Mouse (Mus musculus) bone marrow, adult 2 months (tissue): ENCODE data around the gene Hoxa3. TPM values are rescaled to one million over a fixed set of nuclear protein-coding genes. Genes with fewer than 3 reads are reported as not detected.

Source experiments
- H3K27ac ChIP-seq: fragments of 200-500 bp; 2 replicates; pipeline ENCODE4 v1.5.1; 2012; ENCODE audit warnings: low read depth, mild to moderate bottlenecking, control low read depth, inconsistent platforms, low read length; ENCODE audit not compliant: control insufficient read depth, poor library complexity, insufficient read depth
- H3K4me1 ChIP-seq: fragments of 200-500 bp; 2 replicates; pipeline ENCODE4 v1.6.1; 2011; ENCODE audit warnings: low read length; ENCODE audit not compliant: control insufficient read depth, insufficient read depth
- H3K4me3 ChIP-seq: fragments of 200-500 bp; replicated peaks from 2 replicates; pipeline ENCODE3; 2011; ENCODE audit warnings: mild to moderate bottlenecking, low read depth, low read length, control low read depth; ENCODE audit not compliant: control insufficient read depth
- CTCF ChIP-seq: fragments of 200-500 bp; IDR thresholded peaks from 2 replicates; pipeline ENCODE4 v1.5.1; 2011; ENCODE audit warnings: low read length, control low read depth; ENCODE audit not compliant: control insufficient read depth, insufficient read depth
- POLR2A ChIP-seq: fragments of 200-500 bp; IDR thresholded peaks from 2 replicates; pipeline ENCODE4 v1.6.1; 2011; ENCODE audit warnings: low read depth, mild to moderate bottlenecking, control low read depth, low read length, borderline replicate concordance; ENCODE audit not compliant: control insufficient read depth
- WGBS: fragments of 180-500 bp; shearing (Covaris S2); methylation state at CpG from one replicate; pipeline ENCODE4 v1.1.7; 2018; 5-methylcytosine and 5-hydroxymethylcytosine counted together
- polyA plus RNA-seq: library from polyadenylated mRNA; stranded (reverse); fragments of >200 nt; gene quantifications from 2 replicates; pipeline ENCODE4 v1.2.4, GENCODE M21; 2011; ENCODE audit warnings: low replicate concordance; ENCODE audit not compliant: missing spikeins, insufficient read depth, insufficient read length

The Hoxa3 gene
- polyA plus RNA-seq, 1 experiment: 2.4 TPM

- no peak for TF ChIP-seq CTCF
- no peak for TF ChIP-seq POLR2A
- no peak overlapping the region for H3K4me3 ChIP-seq
- H3K4me1 ChIP-seq: no peaks in the 10 kb centered on the region
- 10% methylated on average over 32 of the region's 32 CpGs for WGBS
- H3K27ac ChIP-seq: 0 out of 2 replicates have a peak overlapping the region, but pooled peaks have one; percentile 4
Observed at GRCm38 (mm10) chr6:52220003-52220864, 7.1 kb upstream of the Hoxa3 start.

GRCm38 (mm10) chr6:52219234-52219942 lies 6.3 kb upstream of the Hoxa3 start:
- H3K4me1 ChIP-seq: no peaks in the 10 kb centered on the region
- WGBS: 51% methylated on average over 9 of the region's 9 CpGs
- TF ChIP-seq POLR2A: no peak
- no peak for TF ChIP-seq CTCF

GRCm38 (mm10) chr6:52218643-52219215 lies 5.6 kb upstream of the Hoxa3 start:
- TF ChIP-seq POLR2A (no peak), CTCF (no peak)
- H3K27ac ChIP-seq: no peak overlapping the region
- no peaks in the 10 kb centered on the region for H3K4me1 ChIP-seq
- 25% methylated on average over 14 of the region's 14 CpGs for WGBS
- H3K4me3 ChIP-seq: no peak overlapping the region

More at GRCm38 (mm10) chr6:52219234-52219942, 6.3 kb upstream of the Hoxa3 start:
- no peak overlapping the region for H3K27ac ChIP-seq
- H3K4me3 ChIP-seq: no peak overlapping the region

- TF ChIP-seq CTCF (no peak), POLR2A (no peak)
- Histone ChIP-seq H3K4me1 (no peaks in the 10 kb centered on the region), H3K27ac (no peak overlapping the region), H3K4me3 (no peak overlapping the region)
- WGBS: 10% methylated on average over 23 of the region's 23 CpGs
Observed at GRCm38 (mm10) chr6:52217895-52218642, 4.9 kb upstream of the Hoxa3 start.

GRCm38 (mm10) chr6:52217459-52217768 lies 4.3 kb upstream of the Hoxa3 start:
- Histone ChIP-seq H3K27ac (no peak overlapping the region), H3K4me1 (no peaks in the 10 kb centered on the region), H3K4me3 (no peak overlapping the region)
- peak; percentile 49; the same call in 1 of the 2 replicates for TF ChIP-seq POLR2A
- TF ChIP-seq CTCF: no peak
- WGBS: under 1% methylated on average over 25 of the region's 25 CpGs

GRCm38 (mm10) chr6:52216691-52217458 lies 3.7 kb upstream of the Hoxa3 start:
- Histone ChIP-seq H3K4me1 (no peaks in the 10 kb centered on the region), H3K4me3 (no peak overlapping the region), H3K27ac (peak overlapping the region; percentile 17; the same call in 1 of the 2 replicates)
- TF ChIP-seq CTCF: no peak
- under 1% methylated on average over 60 of the region's 60 CpGs for WGBS

- WGBS: 7% methylated on average over 30 of the region's 30 CpGs
- Histone ChIP-seq H3K4me1 (no peaks in the 10 kb centered on the region), H3K27ac (no peak overlapping the region), H3K4me3 (no peak overlapping the region)
- TF ChIP-seq CTCF (no peak), POLR2A (no peak)
Observed at GRCm38 (mm10) chr6:52215771-52216535, 2.8 kb upstream of the Hoxa3 start.
